Mouse (Mus musculus): ENCODE results near the gene Klhl22. TPM values are rescaled to one million over a fixed set of nuclear protein-coding genes. Genes with fewer than 3 reads are reported as not detected.

The Klhl22 gene
- polyA plus RNA-seq, 1 experiment from 2014 or later = 54.6 TPM

- H3K27me3 ChIP-seq (ENCODE audit: control insufficient read depth, insufficient read depth, low read length) = peaks cover 38% of the 10 kb centered on the region
- no peak overlapping the region for H3K27ac ChIP-seq (ENCODE audit: low read depth, low read length)
- no peak overlapping the region for H3K9ac ChIP-seq (ENCODE audit: low read length)
- H3K4me2 ChIP-seq (ENCODE audit: low read depth, low read length, severe bottlenecking) = no peak overlapping the region
- no peaks in the 10 kb centered on the region for H3K36me3 ChIP-seq (ENCODE audit: control insufficient read depth, insufficient read depth, low read length)
- WGBS = 64% methylated on average over 3 of the region's 3 CpGs
- H3K4me1 ChIP-seq (replicated peaks; ENCODE audit: control insufficient read depth, insufficient read depth, low read length) = no peaks in the 10 kb centered on the region; the same call in 1 of the 2 replicates
- no peak overlapping the region for H3K4me3 ChIP-seq (ENCODE audit: low read depth, low read length)
- H3K9me3 ChIP-seq (ENCODE audit: control insufficient read depth, low read length) = no peaks in the 10 kb centered on the region
- ATAC-seq (replicated peaks; ENCODE audit: low FRiP score) = no peak
- DNase-seq (ENCODE audit: low spot score) = no peak
These were observed 69.4 kb downstream of the Klhl22 start for GRCm38 (mm10) chr16:17828867-17829266.

- H3K4me1 ChIP-seq (replicated peaks; ENCODE audit: control insufficient read depth, insufficient read depth, low read length) = no peaks in the 10 kb centered on the region; the same call in 1 of the 2 replicates
- no peaks in the 10 kb centered on the region for H3K9me3 ChIP-seq (ENCODE audit: control insufficient read depth, low read length)
- H3K27ac ChIP-seq (ENCODE audit: low read depth, low read length) = no peak overlapping the region
- no peak for DNase-seq (ENCODE audit: low spot score)
- WGBS = 53% methylated on average over 10 of the region's 10 CpGs
- H3K9ac ChIP-seq (ENCODE audit: low read length) = no peak overlapping the region
- H3K27me3 ChIP-seq (ENCODE audit: control insufficient read depth, insufficient read depth, low read length) = peaks cover 55% of the 10 kb centered on the region
- no peaks in the 10 kb centered on the region for H3K36me3 ChIP-seq (ENCODE audit: control insufficient read depth, insufficient read depth, low read length)
- no peak overlapping the region for H3K4me2 ChIP-seq (ENCODE audit: low read depth, low read length, severe bottlenecking)
- no peak for ATAC-seq (replicated peaks; ENCODE audit: low FRiP score)
- no peak overlapping the region for H3K4me3 ChIP-seq (ENCODE audit: low read depth, low read length)
These were observed 71.2 kb downstream of the Klhl22 start for GRCm38 (mm10) chr16:17830385-17831178.

- Histone ChIP-seq H3K36me3 (ENCODE audit: control insufficient read depth, insufficient read depth, low read length) (no peaks in the 10 kb centered on the region), H3K27me3 (ENCODE audit: control insufficient read depth, insufficient read depth, low read length) (peaks cover 62% of the 10 kb centered on the region), H3K27ac (ENCODE audit: low read depth, low read length) (no peak overlapping the region), H3K4me1 (replicated peaks; ENCODE audit: control insufficient read depth, insufficient read depth, low read length) (no peaks in the 10 kb centered on the region; the same call in 1 of the 2 replicates), H3K9me3 (ENCODE audit: control insufficient read depth, low read length) (no peaks in the 10 kb centered on the region), H3K9ac (ENCODE audit: low read length) (no peak overlapping the region), H3K4me2 (ENCODE audit: low read depth, low read length, severe bottlenecking) (no peak overlapping the region), H3K4me3 (ENCODE audit: low read depth, low read length) (no peak overlapping the region)
- ATAC-seq (replicated peaks; ENCODE audit: low FRiP score) = no peak
- 10% methylated on average over 11 of the region's 11 CpGs for WGBS
- no peak for DNase-seq (ENCODE audit: low spot score)
These were observed 72.4 kb downstream of the Klhl22 start for GRCm38 (mm10) chr16:17831781-17832180.

- DNase-seq (ENCODE audit: low spot score) = no peak
- no peak for ATAC-seq (replicated peaks; ENCODE audit: low FRiP score)
- H3K27ac ChIP-seq (ENCODE audit: low read depth, low read length) = no peak within 1 kb of the TSS
- peak within 1 kb of the TSS; percentile 32 for H3K9ac ChIP-seq (ENCODE audit: low read length)
- no peaks in the 10 kb centered on the region; the same call in 1 of the 2 replicates for H3K4me1 ChIP-seq (replicated peaks; ENCODE audit: control insufficient read depth, insufficient read depth, low read length)
- H3K4me2 ChIP-seq (ENCODE audit: low read depth, low read length, severe bottlenecking) = peak within 1 kb of the TSS; percentile 91
- H3K36me3 ChIP-seq (ENCODE audit: control insufficient read depth, insufficient read depth, low read length) = no peaks in the 10 kb centered on the region
- WGBS = 16% methylated on average over 7 of the region's 7 CpGs
- peak within 1 kb of the TSS; percentile 47 for H3K4me3 ChIP-seq (ENCODE audit: low read depth, low read length)
- no peaks in the 10 kb centered on the region for H3K9me3 ChIP-seq (ENCODE audit: control insufficient read depth, low read length)
- H3K27me3 ChIP-seq (ENCODE audit: control insufficient read depth, insufficient read depth, low read length) = peaks cover 62% of the 10 kb centered on the region
These were observed 73.4 kb downstream of the Klhl22 start, which contains the start of gene B830017H08Rik for GRCm38 (mm10) chr16:17832821-17833220. Gene B830017H08Rik, plus strand, starts transcription at chr16:17833121.

GRCm38 (mm10) chr16:17833321-17833680 is 73.9 kb downstream of the Klhl22 start:
- Histone ChIP-seq H3K27ac (ENCODE audit: low read depth, low read length) (no peak overlapping the region), H3K9ac (ENCODE audit: low read length) (peak overlapping the region; percentile 32), H3K36me3 (ENCODE audit: control insufficient read depth, insufficient read depth, low read length) (no peaks in the 10 kb centered on the region), H3K9me3 (ENCODE audit: control insufficient read depth, low read length) (no peaks in the 10 kb centered on the region), H3K27me3 (ENCODE audit: control insufficient read depth, insufficient read depth, low read length) (peaks cover 62% of the 10 kb centered on the region), H3K4me2 (ENCODE audit: low read depth, low read length, severe bottlenecking) (peak overlapping the region; percentile 91), H3K4me3 (ENCODE audit: low read depth, low read length) (peak overlapping the region; percentile 47), H3K4me1 (replicated peaks; ENCODE audit: control insufficient read depth, insufficient read depth, low read length) (no peaks in the 10 kb centered on the region; the same call in 1 of the 2 replicates)
- DNase-seq (ENCODE audit: low spot score) = peak; percentile 76
- ATAC-seq (replicated peaks; ENCODE audit: low FRiP score) = peak; percentile 34
- WGBS = under 1% methylated on average over 36 of the region's 37 CpGs

- Histone ChIP-seq H3K4me3 (ENCODE audit: low read depth, low read length) (peak overlapping the region; percentile 47), H3K27ac (ENCODE audit: low read depth, low read length) (no peak overlapping the region), H3K9me3 (ENCODE audit: control insufficient read depth, low read length) (no peaks in the 10 kb centered on the region), H3K4me1 (replicated peaks; ENCODE audit: control insufficient read depth, insufficient read depth, low read length) (no peaks in the 10 kb centered on the region; the same call in 1 of the 2 replicates), H3K36me3 (ENCODE audit: control insufficient read depth, insufficient read depth, low read length) (no peaks in the 10 kb centered on the region; the same call in 1 of the 2 replicates), H3K9ac (ENCODE audit: low read length) (peak overlapping the region; percentile 32), H3K4me2 (ENCODE audit: low read depth, low read length, severe bottlenecking) (peak overlapping the region; percentile 91), H3K27me3 (ENCODE audit: control insufficient read depth, insufficient read depth, low read length) (peaks cover 62% of the 10 kb centered on the region)
- ATAC-seq (replicated peaks; ENCODE audit: low FRiP score) (peak; percentile 58; the same call in 1 of the 2 replicates), DNase-seq (ENCODE audit: low spot score) (peak; percentile 76)
- under 1% methylated on average over 86 of the region's 103 CpGs for WGBS
These were observed 74.4 kb downstream of the Klhl22 start for GRCm38 (mm10) chr16:17833681-17834399.

GRCm38 (mm10) chr16:17834543-17834942 is 75.1 kb downstream of the Klhl22 start:
- Histone ChIP-seq H3K9ac (ENCODE audit: low read length) (no peak overlapping the region), H3K4me3 (ENCODE audit: low read depth, low read length) (peak overlapping the region; percentile 47), H3K4me2 (ENCODE audit: low read depth, low read length, severe bottlenecking) (peak overlapping the region; percentile 91; the same call in 1 of the 2 replicates), H3K36me3 (ENCODE audit: control insufficient read depth, insufficient read depth, low read length) (no peaks in the 10 kb centered on the region; the same call in 1 of the 2 replicates), H3K27ac (ENCODE audit: low read depth, low read length) (no peak overlapping the region), H3K27me3 (ENCODE audit: control insufficient read depth, insufficient read depth, low read length) (peaks cover 62% of the 10 kb centered on the region), H3K4me1 (replicated peaks; ENCODE audit: control insufficient read depth, insufficient read depth, low read length) (no peaks in the 10 kb centered on the region; the same call in 1 of the 2 replicates), H3K9me3 (ENCODE audit: control insufficient read depth, low read length) (no peaks in the 10 kb centered on the region)
- ATAC-seq (replicated peaks; ENCODE audit: low FRiP score) = no peak
- no peak for DNase-seq (ENCODE audit: low spot score)
- WGBS = 50% methylated on average over 7 of the region's 7 CpGs

GRCm38 (mm10) chr16:17835481-17835880 is 76.1 kb downstream of the Klhl22 start:
- Histone ChIP-seq H3K27ac (ENCODE audit: low read depth, low read length) (no peak overlapping the region), H3K9me3 (ENCODE audit: control insufficient read depth, low read length) (no peaks in the 10 kb centered on the region), H3K4me3 (ENCODE audit: low read depth, low read length) (no peak overlapping the region), H3K4me2 (ENCODE audit: low read depth, low read length, severe bottlenecking) (no peak overlapping the region), H3K27me3 (ENCODE audit: control insufficient read depth, insufficient read depth, low read length) (peaks cover 57% of the 10 kb centered on the region), H3K4me1 (replicated peaks; ENCODE audit: control insufficient read depth, insufficient read depth, low read length) (no peaks in the 10 kb centered on the region; the same call in 1 of the 2 replicates), H3K9ac (ENCODE audit: low read length) (no peak overlapping the region), H3K36me3 (ENCODE audit: control insufficient read depth, insufficient read depth, low read length) (no peaks in the 10 kb centered on the region; the same call in 1 of the 2 replicates)
- ATAC-seq (replicated peaks; ENCODE audit: low FRiP score) = no peak
- WGBS = 49% methylated on average over 13 of the region's 13 CpGs
- DNase-seq (ENCODE audit: low spot score) = no peak

Data from forebrain, embryonic 11.5 days (tissue).